Mouse (Mus musculus): Measurements from ENCODE around the gene Paxbp1. TPM values are rescaled to one million over a fixed set of nuclear protein-coding genes. Genes with fewer than 3 reads are reported as not detected.

The Paxbp1 gene
- polyA plus RNA-seq, 1 experiment from 2014 or later = 55.8 TPM

DNA sequence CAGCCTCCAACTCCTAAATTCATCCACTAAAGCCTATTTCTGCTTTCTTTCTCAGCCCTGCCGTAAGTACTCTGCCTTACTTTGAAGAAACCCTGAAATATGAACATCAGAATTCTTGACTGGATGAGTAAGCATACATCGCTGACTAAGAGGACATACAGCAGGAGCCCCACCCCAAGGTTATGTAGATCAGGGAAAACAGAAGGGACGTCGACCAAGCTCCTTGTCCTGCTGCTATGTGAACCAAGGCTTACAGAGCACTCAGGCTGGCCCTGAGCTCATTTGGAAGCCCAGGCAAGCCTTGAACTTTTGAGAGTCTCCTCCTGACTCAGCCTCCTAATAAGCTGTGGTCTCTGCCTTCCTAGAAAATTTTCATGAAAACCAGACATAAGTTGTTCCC lies 28.6 kb downstream of the Paxbp1 start:
- Histone ChIP-seq H3K4me2 (replicated peaks) (no peak overlapping the region), H3K4me3 (replicated peaks) (no peak overlapping the region), H3K4me1 (peaks cover 10% of the 10 kb centered on the region), H3K36me3 (peaks cover 58% of the 10 kb centered on the region), H3K9ac (no peak overlapping the region), H3K27me3 (no peaks in the 10 kb centered on the region), H3K27ac (replicated peaks) (no peak overlapping the region), H3K9me3 (replicated peaks) (no peaks in the 10 kb centered on the region)
- no peak for ATAC-seq (ENCODE audit: insufficient number of reproducible peaks, low FRiP score, low TSS enrichment, low read depth)
- 83% methylated on average over 4 of the region's 4 CpGs for WGBS

DNA sequence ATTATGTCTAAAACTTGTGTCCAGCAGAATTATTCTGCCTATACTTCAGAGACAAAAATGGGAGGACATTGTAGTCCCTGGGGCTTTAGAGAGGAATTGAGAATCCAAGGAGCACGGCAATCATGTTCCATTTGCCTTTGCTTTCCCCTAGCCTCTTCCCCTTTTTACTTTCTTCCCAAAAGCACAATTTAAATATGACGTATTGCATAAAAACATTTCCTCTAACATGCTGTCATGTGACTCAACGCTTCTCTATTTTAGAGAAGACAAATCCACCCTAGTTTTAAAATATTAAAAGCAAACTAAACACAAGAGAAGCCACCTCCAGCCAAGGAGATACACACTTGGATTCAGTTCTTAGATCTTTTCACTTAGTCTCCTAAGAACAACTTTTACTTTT lies 32.5 kb downstream of the Paxbp1 start:
- H3K27me3 ChIP-seq = no peaks in the 10 kb centered on the region
- WGBS = 28% methylated on average over 3 of the region's 3 CpGs
- H3K9me3 ChIP-seq (replicated peaks) = no peaks in the 10 kb centered on the region
- peaks cover 17% of the 10 kb centered on the region for H3K4me1 ChIP-seq
- H3K27ac ChIP-seq (replicated peaks) = peak overlapping the region; percentile 93
- peak overlapping the region; percentile 72; the same call in 1 of the 2 replicates for H3K9ac ChIP-seq
- peak overlapping the region; percentile 73 for H3K4me2 ChIP-seq (replicated peaks)
- peak overlapping the region; percentile 94 for H3K4me3 ChIP-seq (replicated peaks)
- H3K36me3 ChIP-seq = peaks cover 21% of the 10 kb centered on the region
- ATAC-seq (ENCODE audit: insufficient number of reproducible peaks, low FRiP score, low TSS enrichment, low read depth) = no peak

DNA sequence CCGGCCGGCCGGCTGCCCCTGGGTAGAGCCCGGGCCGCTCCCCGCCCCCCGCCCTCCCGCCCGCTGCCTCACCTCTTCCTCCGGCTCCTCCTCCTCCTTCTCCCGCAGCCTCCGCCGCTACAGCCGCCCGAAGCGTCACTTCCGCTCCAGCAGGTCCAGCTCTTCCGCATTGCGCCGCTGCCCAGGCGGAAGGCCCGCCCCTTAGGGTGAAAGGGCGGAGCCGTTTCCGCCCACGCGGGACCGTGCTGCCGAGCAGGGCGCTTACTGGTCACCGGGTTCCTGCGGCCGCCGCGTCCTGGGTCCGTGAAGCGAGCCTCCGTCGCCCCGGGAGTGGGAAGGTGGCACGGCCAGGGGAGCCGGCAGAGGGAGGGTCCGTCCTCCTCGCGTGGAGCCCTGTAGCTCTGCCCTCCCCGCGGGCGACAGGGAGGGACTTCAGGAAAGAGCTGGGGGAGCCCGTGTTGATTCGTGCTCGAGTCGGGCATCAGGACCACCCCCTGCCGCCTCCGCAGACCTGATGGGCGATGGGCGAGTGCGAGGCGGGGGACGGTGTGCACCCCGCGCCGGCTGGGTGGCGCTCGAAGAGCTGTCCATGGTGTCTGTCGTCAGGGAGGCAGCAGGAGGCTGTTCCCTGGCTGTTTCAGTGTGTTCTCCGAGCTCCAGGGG lies 33.2 kb downstream of the Paxbp1 start, which contains the start of gene Synj1:
TSS of gene Synj1 (minus strand) at position 288 of the 663 bp plus-strand sequence.
- no peaks in the 10 kb centered on the region for H3K9me3 ChIP-seq (replicated peaks)
- peak within 1 kb of the TSS; percentile 93 for H3K27ac ChIP-seq (replicated peaks)
- peak within 1 kb of the TSS; percentile 73 for H3K4me2 ChIP-seq (replicated peaks)
- H3K4me1 ChIP-seq = peaks cover 17% of the 10 kb centered on the region
- no peaks in the 10 kb centered on the region for H3K27me3 ChIP-seq
- peak within 1 kb of the TSS; percentile 72 for H3K9ac ChIP-seq
- H3K36me3 ChIP-seq = peaks cover 19% of the 10 kb centered on the region
- peak; percentile 96 for ATAC-seq (ENCODE audit: insufficient number of reproducible peaks, low FRiP score, low TSS enrichment, low read depth)
- under 1% methylated on average over 63 of the region's 66 CpGs for WGBS
- H3K4me3 ChIP-seq (replicated peaks) = peak within 1 kb of the TSS; percentile 94

DNA sequence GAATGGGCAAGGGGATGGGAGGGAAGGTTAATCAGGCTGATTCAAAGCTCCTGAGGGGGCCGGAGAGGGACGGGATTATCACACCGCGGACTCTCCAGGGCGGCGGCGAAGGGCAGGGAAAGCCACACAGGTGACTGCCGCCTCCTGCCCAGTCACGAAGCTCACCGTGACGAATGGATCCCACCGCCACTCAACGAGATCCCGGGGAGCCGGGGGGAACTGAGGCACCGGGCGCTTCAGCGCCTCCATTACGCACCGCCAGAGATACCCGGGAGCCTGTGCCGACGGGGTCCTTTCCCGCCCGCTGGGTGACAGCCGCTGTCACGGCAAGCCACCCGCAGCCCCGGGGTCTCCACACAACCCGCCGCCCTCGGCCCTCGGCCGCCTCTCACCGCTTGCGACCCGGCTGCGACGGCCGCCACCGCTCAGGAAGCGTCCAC lies 33.7 kb downstream of the Paxbp1 start:
- Histone ChIP-seq H3K36me3 (peaks cover 13% of the 10 kb centered on the region), H3K9me3 (replicated peaks) (no peaks in the 10 kb centered on the region), H3K4me2 (replicated peaks) (peak overlapping the region; percentile 73), H3K4me3 (replicated peaks) (peak overlapping the region; percentile 94), H3K4me1 (peaks cover 17% of the 10 kb centered on the region), H3K27ac (replicated peaks) (peak overlapping the region; percentile 93), H3K9ac (peak overlapping the region; percentile 72), H3K27me3 (no peaks in the 10 kb centered on the region)
- WGBS = under 1% methylated on average over 39 of the region's 42 CpGs
- peak; percentile 37 for ATAC-seq (ENCODE audit: insufficient number of reproducible peaks, low FRiP score, low TSS enrichment, low read depth)

DNA sequence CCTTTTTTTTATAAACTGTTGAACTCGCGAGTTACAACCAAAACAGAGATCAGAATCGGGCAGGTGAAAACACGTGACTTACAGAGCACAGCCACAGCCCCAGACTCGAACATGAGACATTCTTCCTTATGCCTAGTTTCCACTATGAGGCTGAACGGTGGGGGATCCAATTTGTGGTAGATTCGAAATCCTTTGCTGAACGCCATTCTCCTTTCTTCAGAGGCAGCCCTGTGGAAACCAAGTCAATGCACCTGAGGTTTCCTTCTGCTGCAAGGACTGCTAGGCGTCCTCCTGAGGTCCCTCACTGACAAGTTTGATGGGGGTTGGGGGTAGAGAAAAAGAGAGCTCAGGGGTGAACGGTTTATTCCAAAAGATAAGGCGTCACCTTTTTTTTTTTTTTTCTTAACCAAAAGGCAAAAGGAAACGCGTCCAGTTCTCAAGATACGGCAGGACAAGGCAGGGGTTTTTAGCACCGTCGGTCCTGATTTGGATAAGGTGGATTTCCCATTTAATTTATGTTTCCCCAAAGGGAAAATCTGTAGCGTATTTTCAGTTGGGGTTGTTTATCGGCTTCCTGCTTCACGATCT lies 34.3 kb downstream of the Paxbp1 start:
- Histone ChIP-seq H3K4me1 (peaks cover 17% of the 10 kb centered on the region), H3K27ac (replicated peaks) (0 out of 2 replicates have a peak overlapping the region, but pooled peaks have one; percentile 93), H3K9ac (peak overlapping the region; percentile 72), H3K36me3 (peaks cover 8% of the 10 kb centered on the region), H3K27me3 (no peaks in the 10 kb centered on the region), H3K4me3 (replicated peaks) (peak overlapping the region; percentile 94), H3K9me3 (replicated peaks) (no peaks in the 10 kb centered on the region), H3K4me2 (replicated peaks) (peak overlapping the region; percentile 73)
- no peak for ATAC-seq (ENCODE audit: insufficient number of reproducible peaks, low FRiP score, low TSS enrichment, low read depth)
- WGBS = 1% methylated on average over 19 of the region's 19 CpGs

DNA sequence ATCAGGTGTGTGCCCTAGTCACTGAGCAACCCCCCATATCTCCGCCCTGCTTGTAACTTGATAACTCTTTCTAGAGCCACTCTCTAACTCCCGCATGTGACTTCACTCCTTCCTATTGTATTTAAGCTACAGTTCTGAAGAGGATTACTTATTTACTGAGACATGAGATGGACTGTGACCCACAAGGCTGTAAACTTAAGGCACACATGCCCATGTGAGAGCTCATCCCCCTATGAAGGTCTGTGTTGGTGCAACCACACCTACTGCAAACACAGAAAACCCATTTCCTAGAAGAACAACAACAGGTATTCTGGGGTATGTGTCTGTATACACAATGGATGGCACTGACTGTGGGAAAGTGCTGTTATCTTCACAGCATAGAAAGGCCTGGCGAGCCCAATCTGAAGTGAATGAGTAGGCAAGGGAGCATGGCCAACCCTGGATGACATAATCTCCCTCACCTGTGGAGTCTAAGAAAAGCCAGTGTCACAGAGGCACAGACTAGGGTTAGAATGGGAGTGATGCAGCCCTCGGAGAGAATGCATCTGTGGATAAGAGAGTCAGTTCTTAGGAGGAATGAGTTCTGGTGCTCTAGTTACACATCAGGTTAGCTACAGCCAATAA lies 39.3 kb downstream of the Paxbp1 start:
- ATAC-seq (ENCODE audit: insufficient number of reproducible peaks, low FRiP score, low TSS enrichment, low read depth) = no peak
- peaks cover 6% of the 10 kb centered on the region; the same call in 1 of the 2 replicates for H3K4me1 ChIP-seq
- H3K27me3 ChIP-seq = no peaks in the 10 kb centered on the region
- H3K9me3 ChIP-seq (replicated peaks) = no peaks in the 10 kb centered on the region
- no peak overlapping the region for H3K4me3 ChIP-seq (replicated peaks)
- no peak overlapping the region for H3K27ac ChIP-seq (replicated peaks)
- H3K4me2 ChIP-seq (replicated peaks) = no peak overlapping the region
- no peak overlapping the region for H3K9ac ChIP-seq
- 81% methylated on average over 4 of the region's 4 CpGs for WGBS
- no peaks in the 10 kb centered on the region for H3K36me3 ChIP-seq

DNA sequence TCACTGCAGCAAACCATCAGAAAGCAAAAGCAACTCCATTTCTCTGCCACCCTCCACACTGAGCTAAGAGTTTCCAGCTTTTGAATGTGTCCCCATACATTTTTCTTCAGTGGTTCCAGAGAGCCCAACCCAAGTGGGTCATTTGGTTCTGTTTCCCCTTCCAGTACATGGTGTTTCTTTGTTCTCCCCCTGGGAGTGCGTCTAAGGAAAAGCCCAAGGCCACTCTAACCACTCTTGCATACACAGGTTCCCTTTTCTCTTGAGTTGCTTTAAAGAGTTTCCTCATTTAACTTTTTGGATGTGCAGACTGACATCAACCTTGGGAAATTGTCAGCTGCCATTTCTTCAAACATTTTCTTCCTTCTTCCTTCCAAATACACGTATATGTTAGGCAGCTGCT lies 43.2 kb downstream of the Paxbp1 start:
- Histone ChIP-seq H3K27me3 (no peaks in the 10 kb centered on the region), H3K4me2 (replicated peaks) (no peak overlapping the region), H3K4me1 (no peaks in the 10 kb centered on the region), H3K9ac (no peak overlapping the region), H3K27ac (replicated peaks) (no peak overlapping the region), H3K9me3 (replicated peaks) (no peaks in the 10 kb centered on the region), H3K36me3 (no peaks in the 10 kb centered on the region), H3K4me3 (replicated peaks) (no peak overlapping the region)
- ATAC-seq (ENCODE audit: insufficient number of reproducible peaks, low FRiP score, low TSS enrichment, low read depth) = no peak
- WGBS = 72% methylated on average over 2 of the region's 2 CpGs

DNA sequence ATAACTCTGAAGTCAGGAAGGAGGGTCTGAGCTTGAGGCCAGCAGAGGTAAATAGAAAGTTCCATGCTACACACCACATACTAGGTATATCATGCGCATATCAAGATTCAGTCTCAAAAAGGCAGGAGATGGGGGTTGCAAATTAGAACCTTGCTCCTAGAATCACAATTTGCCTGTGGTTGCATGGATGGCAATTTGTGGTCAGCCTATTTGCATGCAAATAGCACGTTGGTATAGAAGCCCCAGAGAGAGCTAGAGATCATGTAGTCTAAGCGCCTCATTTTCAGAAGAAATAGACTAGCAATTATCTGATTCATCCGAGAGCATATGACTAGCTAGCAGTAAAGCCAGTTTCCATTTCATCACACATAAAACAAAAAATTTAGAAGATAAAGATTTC lies 44.5 kb downstream of the Paxbp1 start:
- no peak overlapping the region for H3K9ac ChIP-seq
- H3K27ac ChIP-seq (replicated peaks) = no peak overlapping the region
- no peaks in the 10 kb centered on the region for H3K27me3 ChIP-seq
- no peak overlapping the region for H3K4me2 ChIP-seq (replicated peaks)
- H3K9me3 ChIP-seq (replicated peaks) = no peaks in the 10 kb centered on the region
- peaks cover 5% of the 10 kb centered on the region for H3K4me1 ChIP-seq
- no peak overlapping the region for H3K4me3 ChIP-seq (replicated peaks)
- 57% methylated on average over 4 of the region's 4 CpGs for WGBS
- no peaks in the 10 kb centered on the region for H3K36me3 ChIP-seq
- ATAC-seq (ENCODE audit: insufficient number of reproducible peaks, low FRiP score, low TSS enrichment, low read depth) = no peak

DNA sequence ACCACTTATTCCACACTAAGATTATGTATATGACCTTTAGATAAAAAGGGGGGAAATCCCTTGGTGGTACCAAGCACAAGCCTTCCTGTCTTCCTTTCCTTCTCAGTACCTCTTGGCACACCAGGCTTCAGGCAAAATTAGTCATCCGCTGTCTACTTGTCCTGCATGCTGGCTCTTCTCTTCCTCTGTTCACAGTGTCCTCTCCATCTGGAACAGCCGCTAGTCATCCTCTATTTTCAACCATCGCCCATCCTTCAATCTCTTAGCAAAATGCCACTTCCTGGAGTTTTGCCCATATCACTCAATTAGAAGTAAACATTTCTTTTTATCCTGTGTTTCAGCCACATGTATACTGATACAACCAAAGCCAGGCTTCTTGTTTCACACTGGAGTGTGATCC lies 46.5 kb downstream of the Paxbp1 start:
- ATAC-seq (ENCODE audit: insufficient number of reproducible peaks, low FRiP score, low TSS enrichment, low read depth) = no peak
- H3K4me2 ChIP-seq (replicated peaks) = no peak overlapping the region
- no peaks in the 10 kb centered on the region for H3K27me3 ChIP-seq
- peaks cover 5% of the 10 kb centered on the region for H3K4me1 ChIP-seq
- WGBS = 87% methylated on average over 3 of the region's 3 CpGs
- no peaks in the 10 kb centered on the region for H3K9me3 ChIP-seq (replicated peaks)
- no peaks in the 10 kb centered on the region for H3K36me3 ChIP-seq
- H3K9ac ChIP-seq = no peak overlapping the region
- no peak overlapping the region for H3K27ac ChIP-seq (replicated peaks)
- no peak overlapping the region for H3K4me3 ChIP-seq (replicated peaks)

DNA sequence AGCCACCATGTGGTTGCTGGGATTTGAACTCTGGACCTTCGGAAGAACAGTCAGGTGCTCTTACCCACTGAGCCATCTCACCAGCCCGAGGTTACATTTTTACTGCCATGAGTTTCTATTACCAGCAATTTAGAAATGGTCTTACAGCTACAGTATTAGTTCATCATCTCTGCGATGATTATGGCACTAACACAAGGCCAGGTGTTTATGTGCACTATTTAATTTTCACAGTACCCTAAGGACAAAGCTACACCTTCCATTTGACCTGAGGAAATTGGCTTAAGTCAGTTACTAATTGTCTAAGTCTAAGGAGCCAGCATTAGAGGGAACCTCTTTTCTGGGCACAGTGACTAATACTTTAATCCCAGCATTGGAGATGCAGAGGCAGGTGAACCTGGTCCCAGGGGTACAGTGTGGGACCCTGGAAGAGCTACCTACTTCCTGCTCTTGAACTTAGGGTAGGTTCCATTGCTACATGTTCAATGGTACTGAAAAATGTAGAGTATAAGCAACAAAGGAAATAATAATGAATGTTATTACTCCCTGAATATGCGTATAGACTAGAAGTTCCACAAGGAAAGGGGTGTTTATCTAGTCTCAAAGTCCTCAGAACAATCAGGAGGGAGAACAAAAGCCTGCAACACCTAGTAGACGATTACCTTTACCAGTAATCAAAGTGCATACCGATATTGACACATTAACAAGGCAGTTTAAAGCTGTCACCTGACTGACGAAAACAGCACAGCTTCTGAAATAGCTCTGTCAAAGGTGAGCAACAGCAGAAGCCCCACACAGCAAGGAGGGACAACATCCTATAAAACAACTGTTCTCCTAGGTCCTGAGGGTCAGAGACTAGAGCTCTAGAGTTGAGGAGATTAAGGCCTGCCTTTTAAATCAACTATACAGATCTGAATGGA lies 47.8 kb downstream of the Paxbp1 start:
- no peak for ATAC-seq (ENCODE audit: insufficient number of reproducible peaks, low FRiP score, low TSS enrichment, low read depth)
- Histone ChIP-seq H3K4me2 (replicated peaks) (no peak overlapping the region), H3K27ac (replicated peaks) (no peak overlapping the region), H3K9me3 (replicated peaks) (no peaks in the 10 kb centered on the region), H3K27me3 (no peaks in the 10 kb centered on the region), H3K36me3 (no peaks in the 10 kb centered on the region), H3K9ac (no peak overlapping the region), H3K4me1 (peaks cover 5% of the 10 kb centered on the region), H3K4me3 (replicated peaks) (no peak overlapping the region)
- WGBS = 85% methylated on average over 7 of the region's 7 CpGs

DNA sequence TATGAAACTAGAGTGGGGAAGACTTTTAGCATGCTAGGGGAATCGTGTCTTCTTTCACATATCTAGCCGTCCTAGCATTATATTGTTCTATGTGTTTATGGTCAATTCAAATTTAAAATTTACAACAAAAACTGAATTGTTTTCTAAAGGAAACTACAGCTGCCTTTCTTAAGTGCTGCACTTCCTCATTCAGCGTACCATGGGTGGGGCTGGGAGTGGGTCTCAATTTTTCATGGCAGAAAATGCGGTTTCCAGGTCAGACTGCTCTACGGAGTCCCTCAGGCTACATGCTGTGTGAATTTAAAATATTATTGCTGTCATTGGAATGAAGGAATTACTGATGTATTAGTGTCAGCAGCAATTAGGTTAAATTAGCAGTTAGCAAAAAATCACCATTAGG lies 48.8 kb downstream of the Paxbp1 start:
- ATAC-seq (ENCODE audit: insufficient number of reproducible peaks, low FRiP score, low TSS enrichment, low read depth) = no peak
- Histone ChIP-seq H3K4me3 (replicated peaks) (no peak overlapping the region), H3K4me1 (peaks cover 5% of the 10 kb centered on the region), H3K27ac (replicated peaks) (no peak overlapping the region), H3K9me3 (replicated peaks) (no peaks in the 10 kb centered on the region), H3K9ac (no peak overlapping the region), H3K36me3 (peaks cover 7% of the 10 kb centered on the region; the same call in 1 of the 2 replicates), H3K27me3 (no peaks in the 10 kb centered on the region), H3K4me2 (replicated peaks) (no peak overlapping the region)
- WGBS = 67% methylated on average over 5 of the region's 5 CpGs
